Mouse (Mus musculus) megakaryocyte-erythroid progenitor cell, adult 5-6 weeks (primary cell): ENCODE measurements around the gene Pias1. TPM values are rescaled to one million over a fixed set of nuclear protein-coding genes. Genes with fewer than 3 reads are reported as not detected.
"Not testable (repeated sequence)": the region's sequence is repeated elsewhere in the genome, so short reads cannot be mapped to it uniquely, and the experiment has no call there.

Experiments
- ATAC-seq: replicated peaks from 2 replicates; pipeline ENCODE4 v1.8.0; 2016; ENCODE audit warnings: mild to moderate bottlenecking, inconsistent platforms; ENCODE audit not compliant: severe bottlenecking, poor library complexity, low FRiP score, low TSS enrichment
- total RNA-seq, 2 experiments: library from RNA; stranded (forward) in 1 of 2; stranded (reverse) in 1 of 2; fragments of 200-1000, 215-1000 nt in 1 of 2; fragments of >200 nt in 1 of 2; fragmentation: Nextera tagmentation in 1 of 2; gene quantifications; 2 replicates each; pipeline ENCODE4 v1.2.3; 2014 to 2017

Pias1 gene
- total RNA-seq, 2 experiments from 2014 or later: 25.6 to 72.4 TPM

- ATAC-seq: not testable (repeated sequence)
Measured at GRCm38 (mm10) chr9:62860102-62860501, 127.6 kb downstream of the Pias1 start.

DNA sequence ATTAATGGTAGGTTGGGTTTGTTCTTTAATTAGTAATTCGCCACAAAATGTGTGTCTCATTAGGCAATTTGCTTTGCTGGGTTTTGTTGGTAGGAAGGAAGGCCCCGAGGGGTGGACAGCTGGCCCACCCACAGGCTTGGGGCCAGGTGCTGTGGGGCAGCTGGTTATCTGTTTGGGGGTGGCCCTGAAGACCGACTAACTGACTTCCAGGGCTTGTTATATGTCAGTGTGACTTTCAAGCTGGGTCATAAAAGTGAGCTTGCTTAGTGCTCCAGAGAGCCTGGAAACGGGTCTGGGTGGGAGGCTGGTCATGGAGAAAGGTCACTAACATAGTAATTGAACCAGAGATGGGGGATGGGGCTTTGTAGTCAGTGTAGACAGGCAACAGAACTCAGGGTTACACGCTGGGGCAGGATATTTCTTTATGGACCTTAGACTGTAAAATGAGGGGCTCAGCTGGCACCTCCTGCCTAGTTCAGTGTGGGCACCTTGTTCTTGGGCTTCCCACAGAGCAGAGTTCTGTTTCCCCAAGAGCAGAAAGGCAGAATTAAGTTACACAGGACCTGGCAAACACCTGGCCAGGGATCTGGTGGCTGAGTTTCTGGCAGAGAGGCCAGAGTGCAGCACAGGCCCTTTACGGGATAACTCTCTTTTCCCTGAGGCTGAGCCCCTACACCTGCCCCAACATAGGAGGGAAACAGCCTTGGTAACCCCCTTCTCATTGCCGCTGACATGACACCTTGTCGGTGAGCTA lies 129.3 kb downstream of the Pias1 start:
- ATAC-seq: peak; percentile 11; the same call in 1 of the 2 replicates

DNA sequence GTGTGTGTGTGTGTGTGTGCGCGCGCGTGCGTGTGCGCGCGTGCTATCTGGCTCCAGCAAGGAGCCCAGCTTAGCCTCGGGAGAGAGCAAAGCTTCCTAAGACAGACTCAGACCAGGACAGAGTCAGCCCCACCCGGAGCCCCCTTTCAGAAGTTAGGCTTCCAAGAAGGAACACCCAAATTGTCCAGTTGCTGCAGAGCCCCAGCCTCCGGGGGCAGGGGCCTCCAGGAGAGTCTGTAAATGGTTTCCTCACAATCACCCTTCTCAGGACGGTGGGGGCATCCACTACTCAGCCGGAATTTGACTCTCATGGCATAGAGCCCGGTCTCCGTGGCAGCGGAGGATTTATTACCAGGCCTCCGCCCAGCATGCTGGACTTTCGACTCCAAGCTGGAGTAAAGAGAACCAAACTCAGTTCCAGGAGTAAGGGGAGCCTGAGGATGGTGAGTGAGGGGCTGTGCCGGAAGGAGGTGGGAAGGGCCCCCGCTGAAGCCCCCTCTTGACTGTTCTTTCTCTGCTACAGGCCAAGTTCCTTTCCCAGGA lies 129.9 kb downstream of the Pias1 start, which contains the start of gene Calml4:
Gene Calml4 (plus strand): TSS at position 362 of the 543 bp plus-strand sequence.
- peak; percentile 67 for ATAC-seq

DNA sequence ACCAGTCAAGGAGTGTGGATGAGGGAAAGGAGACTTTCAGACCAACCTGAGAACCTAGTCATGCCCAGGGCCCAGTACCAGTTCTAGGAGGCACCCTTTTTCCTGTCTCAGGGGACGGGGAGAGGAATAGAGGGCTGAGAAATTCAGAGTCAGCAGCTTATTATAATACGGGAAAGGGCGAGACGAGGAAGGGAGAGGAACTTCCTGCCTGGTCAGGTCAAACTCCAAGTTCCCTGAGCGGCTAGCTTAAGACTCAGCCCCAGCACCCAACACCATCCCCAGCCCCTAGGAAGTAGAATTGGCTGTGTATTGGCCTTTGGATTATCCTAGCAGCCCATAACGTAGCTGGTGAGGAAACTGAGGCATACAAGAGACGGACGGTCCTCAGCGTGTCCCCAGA lies 130.5 kb downstream of the Pias1 start:
- 0 out of 2 replicates have a peak, but pooled peaks have one; percentile 15 for ATAC-seq

DNA sequence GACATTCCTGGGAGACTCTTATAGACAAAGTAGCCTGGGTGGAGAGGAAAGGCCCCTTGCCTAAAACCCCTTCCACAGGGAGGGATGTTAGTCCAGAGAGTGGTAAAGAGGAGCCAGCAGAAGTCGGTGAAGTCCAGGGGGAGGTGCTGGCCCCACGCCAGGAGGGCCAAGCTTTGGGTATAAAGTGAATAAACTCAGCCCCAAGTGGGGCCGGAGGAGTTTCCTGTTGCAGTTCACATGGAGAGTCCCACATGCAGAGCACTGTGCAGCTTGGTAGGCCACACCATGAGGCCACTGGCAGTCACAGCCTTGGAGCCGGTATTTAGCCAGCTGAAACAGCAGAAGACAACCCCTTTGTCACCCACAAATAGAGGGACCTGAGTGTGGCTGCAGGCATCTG lies 133.2 kb downstream of the Pias1 start:
- no peak for ATAC-seq

- ATAC-seq: no peak
Measured at GRCm38 (mm10) chr9:62851571-62851970, 136.2 kb downstream of the Pias1 start.

GRCm38 (mm10) chr9:62848641-62849040 lies 139.1 kb downstream of the Pias1 start:
- ATAC-seq: no peak

GRCm38 (mm10) chr9:62847694-62848093 lies 140.0 kb downstream of the Pias1 start:
- peak; percentile 89 for ATAC-seq

DNA sequence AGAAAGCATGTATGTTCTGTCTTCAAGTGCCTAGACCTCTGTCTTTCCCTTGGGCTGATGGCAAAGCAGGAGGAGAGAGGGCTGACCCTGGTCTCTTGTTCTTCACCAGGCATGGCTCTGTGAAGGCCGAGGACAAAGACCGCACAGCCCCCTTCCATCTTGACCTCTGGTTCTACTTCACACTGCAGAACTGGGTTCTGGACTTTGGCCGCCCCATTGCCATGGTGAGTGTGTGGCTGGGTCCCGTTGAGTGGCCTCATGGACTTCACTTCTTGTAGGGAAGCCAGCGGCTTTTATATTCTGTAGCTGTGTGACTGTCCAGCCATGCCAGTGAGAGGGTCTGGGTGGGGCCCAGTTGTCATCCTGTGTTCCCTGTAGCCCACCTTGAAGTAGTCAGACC lies 143.3 kb downstream of the Pias1 start:
- ATAC-seq: no peak

- ATAC-seq: no peak
Measured at GRCm38 (mm10) chr9:62843356-62844024, 144.2 kb downstream of the Pias1 start.

DNA sequence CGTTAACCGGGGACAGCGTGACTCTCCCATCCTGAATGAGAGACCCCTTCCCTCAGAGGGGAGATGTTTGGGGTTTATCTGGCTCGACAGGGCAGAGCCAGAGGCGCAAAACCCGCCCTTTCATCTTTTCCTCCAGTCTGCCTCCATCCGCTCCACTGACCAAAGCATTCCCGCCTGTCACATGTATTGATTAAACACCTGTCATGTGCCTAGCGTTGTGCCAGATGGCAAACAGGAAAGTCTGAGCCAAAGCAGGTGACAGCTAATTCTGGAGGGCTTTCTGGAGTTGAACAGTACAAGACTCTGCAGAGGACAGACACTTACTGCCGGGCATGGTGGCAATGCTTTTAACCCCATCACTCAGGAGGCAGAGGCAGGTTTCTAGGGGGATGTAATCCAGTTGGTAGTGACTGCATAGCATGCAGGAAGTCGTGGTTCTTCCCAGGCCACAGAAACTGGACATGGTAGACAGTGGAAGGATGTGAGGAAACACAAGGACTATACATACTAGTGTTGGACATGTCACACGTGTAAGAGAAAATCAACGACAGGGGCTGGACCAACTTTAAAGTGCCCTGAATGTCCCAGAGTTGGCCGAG lies 148.5 kb downstream of the Pias1 start:
- ATAC-seq: 0 out of 2 replicates have a peak, but pooled peaks have one; percentile 14

DNA sequence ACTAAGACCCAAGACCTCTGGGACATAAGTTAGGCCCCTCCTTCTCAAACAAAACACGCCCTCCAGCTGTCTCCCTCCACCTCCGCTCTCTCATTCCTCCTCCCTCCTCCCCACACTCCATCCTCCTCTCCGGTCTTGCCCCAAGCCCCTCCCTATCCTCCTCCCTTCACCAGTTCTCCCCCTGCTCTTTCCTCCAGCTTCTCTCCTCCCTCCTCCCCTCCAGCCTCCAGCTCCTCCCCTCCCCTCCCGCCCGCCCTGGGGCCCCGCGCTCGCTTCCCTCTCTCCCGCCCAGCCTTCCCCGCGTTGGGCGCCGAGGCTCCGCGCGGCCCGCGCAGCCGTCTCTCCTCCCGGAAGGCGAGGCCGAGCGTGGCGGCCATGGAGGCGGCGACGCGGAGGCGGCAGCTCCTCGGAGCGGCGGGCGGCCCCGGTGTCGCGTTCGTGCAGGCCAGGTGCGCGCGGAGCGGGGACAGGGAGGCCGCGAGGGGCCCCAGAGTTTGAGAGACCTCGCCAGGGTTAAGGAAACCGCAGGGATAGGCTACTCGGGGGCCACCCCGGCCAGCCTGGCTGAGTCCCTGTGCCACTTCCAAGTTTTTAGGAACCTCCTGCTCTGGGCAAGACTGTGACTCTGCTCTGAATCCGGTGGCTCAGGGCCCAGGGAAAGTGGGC lies 149.1 kb downstream of the Pias1 start, which contains the start of gene Cln6:
Gene Cln6 (plus strand): TSS at position 280 of the 666 bp plus-strand sequence.
- peak; percentile 94 for ATAC-seq

GRCm38 (mm10) chr9:62838146-62838505 lies 149.6 kb downstream of the Pias1 start:
- ATAC-seq: no peak

DNA sequence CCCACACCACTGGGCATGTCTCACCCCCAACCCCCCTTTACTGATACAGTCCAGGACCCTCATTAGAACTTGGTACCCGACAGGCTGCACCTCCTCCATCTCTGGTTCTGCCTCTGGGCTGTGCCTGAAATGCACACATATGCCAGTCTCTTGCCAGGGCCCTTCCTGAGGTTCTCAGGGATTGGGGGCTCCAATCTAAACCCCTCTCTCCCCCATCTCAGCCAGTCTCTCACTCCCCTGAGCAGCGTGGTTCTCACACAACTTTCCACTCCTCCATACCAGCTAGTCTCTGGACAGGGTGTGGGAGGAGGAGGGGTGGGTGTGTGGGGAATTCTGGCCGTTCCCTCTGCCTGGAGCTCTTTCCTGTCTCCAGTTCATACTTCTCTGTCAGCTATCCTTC lies 150.1 kb downstream of the Pias1 start:
- ATAC-seq: no peak

GRCm38 (mm10) chr9:62835705-62836446 lies 151.8 kb downstream of the Pias1 start:
- no peak for ATAC-seq

DNA sequence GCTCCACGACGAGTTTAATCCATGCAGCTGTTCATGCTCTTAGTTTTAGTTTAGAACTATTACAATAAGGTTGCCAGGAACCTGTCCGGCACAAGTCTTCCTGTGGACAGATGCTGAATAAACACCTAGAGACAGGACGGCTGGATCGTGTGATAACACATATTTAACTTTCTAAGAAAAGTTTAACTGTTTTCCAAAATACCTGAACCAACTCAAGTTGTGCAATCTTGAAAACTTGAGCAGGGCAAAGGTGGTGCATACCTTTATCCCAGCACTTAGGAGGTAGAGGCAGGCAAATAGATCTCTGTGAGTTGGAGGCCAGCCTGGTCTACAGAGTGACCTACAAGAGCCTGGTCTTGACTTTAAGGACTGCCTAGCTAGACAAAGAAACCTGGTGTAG lies 152.8 kb downstream of the Pias1 start:
- no peak for ATAC-seq

GRCm38 (mm10) chr9:62829877-62830276 lies 157.8 kb downstream of the Pias1 start:
- no peak for ATAC-seq

GRCm38 (mm10) chr9:62828662-62829086 lies 159.1 kb downstream of the Pias1 start:
- peak; percentile 97 for ATAC-seq
